Mouse (Mus musculus) gastrocnemius, postnatal 10 days (tissue): ENCODE measurements at regions not wholly inside any gene's neighbourhood (a gene's known extent, or its start where the extent isn't known, plus 50 kb on each side); places are given as distances from the start of the nearest gene placed in this dataset.
A peak's percentile ranks its signal among the peaks of the same experiment; 100 is the strongest.

Experiments
- DNase-seq: peaks from one replicate; pipeline ENCODE4 v3.0.0; 2021; ENCODE audit warnings: mixed read lengths

DNA sequence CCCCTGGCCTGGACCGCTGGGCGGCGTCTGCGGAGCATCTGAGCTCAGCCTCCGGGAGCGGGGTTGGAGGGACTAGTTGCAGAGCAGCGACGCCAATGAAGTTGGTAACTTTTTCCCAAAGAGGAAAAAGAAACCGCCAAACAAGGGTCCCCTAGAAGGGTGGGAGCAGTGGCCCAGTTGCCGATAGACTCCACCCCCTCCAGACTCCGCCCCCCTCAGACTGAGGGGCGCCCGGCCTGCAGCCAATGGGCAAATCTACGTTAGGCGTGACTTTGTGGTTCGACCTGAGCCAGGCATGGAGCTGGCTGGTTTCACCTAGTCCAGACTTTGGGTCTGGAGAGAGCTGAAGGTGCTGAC is 76.8 kb upstream of the Hmga2 start:
- DNase-seq: peak; percentile 32

DNA sequence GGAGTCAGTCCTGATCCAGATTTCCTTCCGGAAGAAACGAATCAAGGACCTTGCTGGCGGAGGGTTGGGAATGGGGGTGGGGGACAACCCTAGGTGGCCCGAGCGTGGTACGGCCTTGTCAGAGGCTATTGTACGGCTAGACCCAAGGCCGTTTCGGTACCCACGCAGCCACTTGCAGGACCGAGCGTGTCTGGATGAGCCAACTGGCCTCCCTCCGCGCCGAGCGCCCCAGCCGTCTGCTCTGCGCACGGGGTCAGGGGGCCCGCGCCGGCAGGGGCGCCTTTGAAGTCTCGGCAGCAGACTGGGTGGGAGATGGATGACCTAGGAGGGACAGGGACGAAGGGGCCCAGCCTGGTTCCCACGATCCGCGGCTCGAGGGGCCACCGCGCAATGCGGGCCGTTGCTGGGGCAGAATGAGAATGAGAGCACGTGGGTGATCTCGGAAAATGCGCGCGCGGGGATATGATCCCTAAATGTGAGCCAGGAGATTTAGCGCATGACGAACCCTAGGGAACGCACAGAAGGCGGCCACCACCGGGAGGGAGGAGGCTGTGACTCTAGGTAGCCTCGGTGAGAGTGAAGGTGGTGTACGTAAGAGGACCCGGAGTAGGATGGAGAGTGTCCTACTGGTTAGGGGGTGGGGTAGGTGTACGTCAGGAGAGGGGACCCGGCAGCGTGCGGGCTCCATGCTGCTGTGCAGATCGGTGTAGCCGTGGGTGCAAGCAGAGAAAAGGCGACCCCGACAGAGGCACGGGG is 76.2 kb upstream of the Hmga2 start:
- DNase-seq: peak; percentile 16

DNA sequence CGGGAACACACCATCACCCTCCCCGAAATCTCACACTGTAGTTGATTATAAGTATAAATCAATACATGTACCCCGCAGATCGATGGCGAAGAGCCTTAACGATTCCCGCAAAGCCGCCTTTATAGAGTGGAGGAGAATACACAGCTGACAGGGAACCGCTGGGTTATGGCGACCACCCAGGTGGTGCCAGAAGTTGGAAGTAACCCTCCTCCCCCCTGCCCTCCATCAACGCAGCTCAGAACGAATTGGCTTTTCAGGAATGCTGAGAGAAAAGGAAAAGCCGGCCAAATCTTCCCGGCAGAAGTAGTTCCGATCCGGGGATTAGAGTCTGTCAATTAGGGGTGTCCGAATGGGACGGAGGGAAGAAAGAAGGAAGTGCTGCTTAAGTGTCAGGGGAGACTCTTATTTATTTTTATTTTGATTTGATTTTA is 75.6 kb upstream of the Hmga2 start:
- DNase-seq: no peak

DNA sequence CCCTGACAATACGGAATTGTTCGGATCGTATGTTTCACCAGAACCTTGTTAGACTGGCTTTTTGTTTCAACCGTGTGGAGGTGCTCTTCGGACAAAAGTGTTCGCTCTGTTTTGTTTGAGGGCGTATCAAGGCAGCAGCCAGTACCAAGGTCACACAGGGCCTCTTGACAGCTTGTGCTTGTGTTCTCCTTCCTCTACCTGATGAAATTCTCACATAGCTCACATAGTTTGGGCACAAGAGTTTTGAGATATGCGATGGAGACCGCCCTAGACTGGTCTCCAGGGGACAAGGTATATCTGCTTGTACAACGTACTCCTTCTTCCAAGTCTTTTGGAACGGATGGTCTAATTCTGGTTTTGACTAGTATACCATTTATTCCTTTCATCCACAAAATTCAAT is 70.9 kb upstream of the Hmga2 start:
- no peak for DNase-seq

DNA sequence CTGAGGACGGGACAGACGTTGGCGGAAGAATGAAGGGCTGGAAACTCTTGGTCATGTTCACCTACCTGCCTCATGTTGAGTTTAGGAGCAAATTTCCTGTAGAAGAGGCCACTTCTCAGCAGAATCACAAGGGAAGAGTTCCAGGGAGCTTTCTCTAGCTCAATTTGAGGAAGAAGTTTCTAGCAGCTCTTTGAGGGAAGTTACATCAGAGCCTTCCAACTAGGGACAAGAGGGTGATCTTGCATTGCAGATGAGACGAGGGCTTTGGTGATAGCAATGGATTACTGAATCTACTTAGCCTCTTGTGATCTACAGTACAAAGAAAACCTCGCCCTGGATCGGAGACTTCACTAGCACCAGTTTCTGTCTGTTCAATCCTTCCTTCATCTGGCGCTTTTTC is 65.3 kb upstream of the Hmga2 start:
- DNase-seq: no peak

DNA sequence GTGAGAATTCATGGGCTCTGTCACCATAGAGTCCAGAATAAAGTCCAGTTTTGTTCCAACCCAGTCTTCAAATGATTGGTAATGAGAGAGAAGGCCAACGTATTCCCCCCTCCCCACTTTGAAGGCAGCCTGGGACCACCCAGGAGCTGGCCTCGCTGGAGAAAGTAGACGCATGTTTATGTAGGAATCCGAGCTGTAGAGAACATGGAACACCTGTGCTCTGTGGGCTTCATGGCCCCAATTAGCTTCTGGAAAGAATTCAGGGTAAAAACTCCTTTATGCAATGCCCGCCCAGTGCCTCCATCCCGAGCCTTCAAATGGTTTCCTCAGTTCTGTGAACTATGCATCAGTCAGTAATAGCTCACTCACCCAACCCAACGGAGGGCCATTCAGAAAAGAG is 62.3 kb upstream of the Hmga2 start:
- no peak for DNase-seq

DNA sequence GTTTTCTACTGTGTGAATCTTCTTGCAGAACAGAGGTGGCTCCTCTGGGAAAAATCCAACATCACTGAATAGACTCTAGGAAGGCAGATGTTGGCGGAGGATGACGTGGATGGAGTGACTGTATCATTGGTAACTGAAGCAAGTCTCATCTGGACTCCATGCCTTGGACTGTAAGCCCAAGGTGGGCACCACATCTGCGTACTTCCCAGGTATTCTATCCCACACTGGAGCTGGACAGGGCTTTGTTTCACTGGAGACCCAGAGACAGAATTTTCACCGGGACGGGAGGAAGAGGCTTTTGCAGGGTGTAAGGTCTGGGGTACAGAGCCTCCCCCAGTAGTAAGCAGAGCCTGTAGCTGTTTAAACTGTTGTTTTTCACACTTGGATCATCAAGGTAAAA is 52.1 kb upstream of the Hmga2 start:
- DNase-seq: no peak

DNA sequence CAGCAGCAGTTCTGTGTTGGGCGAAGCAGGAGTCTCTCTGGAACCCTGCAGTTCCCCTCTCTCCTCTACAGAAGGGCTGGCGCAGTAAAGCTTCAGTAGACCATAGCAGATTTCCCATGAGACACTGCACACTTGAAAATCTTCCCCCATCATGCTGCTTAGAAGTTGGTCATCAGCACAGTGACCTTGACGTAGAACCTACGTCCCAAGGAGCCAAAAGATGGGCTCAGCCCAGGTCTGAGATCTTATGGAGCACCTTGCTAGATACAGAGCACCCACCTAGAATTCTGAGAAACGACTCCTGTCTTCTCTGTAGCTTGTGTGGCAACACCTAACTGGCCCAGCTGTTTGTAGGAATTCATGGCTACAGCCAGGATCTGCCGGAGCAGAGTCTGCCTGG is 51.7 kb upstream of the Hmga2 start:
- DNase-seq: no peak

DNA sequence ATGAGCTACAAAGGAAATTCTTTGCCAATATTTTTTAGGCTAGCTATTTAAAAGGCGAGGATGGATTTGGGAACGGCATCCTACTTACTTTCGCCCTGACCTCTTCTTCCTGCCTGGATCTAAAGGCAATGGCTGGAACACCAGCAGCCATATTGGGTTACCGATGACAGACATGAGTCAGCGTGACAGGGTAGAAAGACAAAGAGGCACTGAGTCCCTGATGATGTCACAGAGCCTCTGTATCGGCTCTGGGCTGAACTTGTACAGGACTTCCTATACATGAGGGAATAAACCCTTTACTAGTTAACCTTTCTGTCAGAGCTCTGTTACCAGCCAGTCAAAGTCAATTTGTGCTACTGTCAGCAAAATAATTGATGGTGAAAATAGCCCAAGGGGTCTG is 50.7 kb upstream of the Hmga2 start:
- DNase-seq: no peak
